Mouse (Mus musculus): Measurements from ENCODE around the gene Ciao1.

DNA sequence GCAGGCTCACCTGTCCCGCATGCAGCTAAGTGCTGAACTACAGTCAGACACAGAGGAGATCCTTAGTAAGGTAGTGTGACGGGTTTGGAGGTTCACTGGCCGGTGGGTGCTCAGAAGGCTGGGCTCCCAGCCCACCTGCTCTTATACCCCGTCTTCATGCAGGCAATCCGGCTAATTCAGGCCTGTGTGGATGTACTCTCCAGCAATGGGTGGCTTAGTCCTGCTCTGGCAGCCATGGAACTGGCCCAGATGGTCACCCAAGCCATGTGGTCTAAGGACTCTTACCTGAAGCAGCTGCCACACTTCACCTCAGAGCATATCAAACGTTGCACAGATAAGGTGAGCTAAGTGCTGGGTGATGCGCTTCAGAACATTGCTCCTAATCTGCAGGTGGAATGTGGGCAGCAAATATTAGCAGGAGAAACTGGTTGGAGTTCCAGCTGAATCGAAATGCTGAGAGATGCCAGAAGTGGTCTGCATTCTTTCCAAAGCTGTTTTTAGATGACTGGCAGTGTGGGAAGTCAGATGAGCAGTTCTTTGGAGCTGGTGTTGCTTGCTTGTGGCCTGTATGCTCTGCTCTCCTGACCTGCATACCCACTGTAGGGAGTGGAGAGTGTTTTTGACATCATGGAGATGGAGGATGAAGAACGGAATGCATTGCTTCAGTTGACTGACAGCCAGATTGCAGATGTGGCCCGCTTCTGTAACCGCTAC, 9.6 kb downstream of the Ciao1 start:
- TF ChIP-seq POLR2A (IDR thresholded peaks at IDR 0.05; ENCODE audit: borderline replicate concordance, insufficient read depth, low read length) = no peak
- no peak for TF ChIP-seq CTCF (IDR thresholded peaks at IDR 0.05; ENCODE audit: borderline replicate concordance, insufficient read depth, low read depth, low read length)

Data from cerebellum, adult 2 months (tissue).